Mouse (Mus musculus): Measurements from ENCODE around the gene Milr1. TPM values are rescaled to one million over a fixed set of nuclear protein-coding genes. Genes with fewer than 3 reads are reported as not detected.

The Milr1 gene
- polyA plus RNA-seq, 1 experiment from 2014 or later, result 1.4 TPM

DNA sequence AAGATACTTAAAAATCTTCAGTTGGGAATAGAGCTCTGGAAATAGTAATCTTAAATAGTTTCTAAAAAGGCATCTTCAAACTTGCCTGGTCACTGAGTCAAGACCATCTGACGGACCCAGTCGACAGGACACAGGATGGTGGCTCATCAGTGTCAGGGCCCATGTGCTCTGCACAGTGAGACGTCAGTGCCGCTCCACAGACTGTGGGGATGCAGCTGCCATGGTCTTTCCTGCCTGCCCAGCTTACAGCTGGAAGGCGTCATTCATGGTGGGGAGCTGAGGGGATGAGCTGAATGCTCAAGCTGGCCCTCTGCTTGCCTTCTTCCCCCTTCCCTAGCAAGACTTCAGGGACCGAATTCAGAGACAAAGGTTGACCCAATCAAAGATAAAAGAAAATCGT lies 65.3 kb downstream of the Milr1 start:
- Histone ChIP-seq H3K4me2 (ENCODE audit: low read depth, low read length) (no peak overlapping the region), H3K9ac (ENCODE audit: low read depth, low read length) (no peak overlapping the region), H3K4me3 (ENCODE audit: low read depth, low read length) (no peak overlapping the region), H3K27me3 (replicated peaks; ENCODE audit: control insufficient read depth, insufficient read depth, low read length) (no peaks in the 10 kb centered on the region), H3K27ac (replicated peaks; ENCODE audit: low read depth, low read length) (no peak overlapping the region), H3K9me3 (ENCODE audit: control insufficient read depth, low read length) (no peaks in the 10 kb centered on the region), H3K4me1 (ENCODE audit: control insufficient read depth, insufficient read depth, low read length) (no peaks in the 10 kb centered on the region; the same call in 1 of the 2 replicates), H3K36me3 (ENCODE audit: control insufficient read depth, insufficient read depth, low read length) (peaks cover 94% of the 10 kb centered on the region)
- ATAC-seq (ENCODE audit: low read depth) (peak; percentile 37; the same call in 1 of the 2 replicates), DNase-seq (ENCODE audit: low spot score) (peak; percentile 33)
- WGBS, result 67% methylated on average over 7 of the region's 7 CpGs

DNA sequence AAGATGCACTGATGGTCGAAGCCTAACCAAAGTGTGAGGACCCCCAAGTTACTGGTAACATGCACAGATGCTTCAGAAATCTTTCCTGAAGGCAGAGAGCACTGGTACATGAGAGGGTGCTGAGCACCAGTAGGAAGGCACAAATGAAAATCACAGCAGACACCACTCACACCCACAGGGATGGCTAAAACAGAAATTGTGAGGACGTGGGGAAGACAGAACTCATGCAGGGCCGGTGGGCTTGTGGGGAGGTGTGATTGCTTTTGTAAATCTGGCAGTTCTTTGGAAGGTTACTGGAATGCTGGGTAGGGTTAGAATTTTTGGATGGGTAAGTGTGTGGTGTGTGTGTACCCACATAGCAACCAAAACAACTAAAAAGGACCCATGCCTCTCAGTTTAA lies 66.1 kb downstream of the Milr1 start:
- H3K36me3 ChIP-seq (ENCODE audit: control insufficient read depth, insufficient read depth, low read length), result peaks cover 88% of the 10 kb centered on the region
- whole genome bisulfite sequencing, result 79% methylated on average over 3 of the region's 3 CpGs
- no peak for ATAC-seq (ENCODE audit: low read depth)

DNA sequence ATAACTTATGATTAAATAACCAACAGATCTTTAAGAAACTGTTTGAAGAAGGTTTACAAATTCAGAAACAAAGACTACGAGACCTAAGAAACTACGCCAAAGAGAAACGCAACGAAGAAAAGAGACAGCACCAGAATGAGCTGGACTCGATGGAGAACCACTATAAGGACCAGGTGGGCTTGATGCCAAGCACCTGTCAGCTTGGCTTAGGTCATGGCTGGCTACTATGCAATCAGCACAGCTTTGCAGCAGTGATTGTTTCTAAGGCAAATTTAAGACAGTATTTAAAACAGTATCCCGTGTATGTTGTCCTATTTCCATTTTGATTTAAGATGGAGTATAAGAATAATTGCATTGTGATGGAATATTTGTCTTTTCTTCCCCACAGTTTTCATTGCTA lies 66.8 kb downstream of the Milr1 start:
- H3K4me1 ChIP-seq (ENCODE audit: control insufficient read depth, insufficient read depth, low read length), result no peaks in the 10 kb centered on the region; the same call in 1 of the 2 replicates
- no peak overlapping the region for H3K4me2 ChIP-seq (ENCODE audit: low read depth, low read length)
- WGBS, result 77% methylated on average over 6 of the region's 6 CpGs
- no peak overlapping the region for H3K4me3 ChIP-seq (ENCODE audit: low read depth, low read length)
- H3K9ac ChIP-seq (ENCODE audit: low read depth, low read length), result no peak overlapping the region
- ATAC-seq (ENCODE audit: low read depth), result no peak
- DNase-seq (ENCODE audit: low spot score), result no peak
- H3K36me3 ChIP-seq (ENCODE audit: control insufficient read depth, insufficient read depth, low read length), result peaks cover 88% of the 10 kb centered on the region
- no peak overlapping the region for H3K27ac ChIP-seq (replicated peaks; ENCODE audit: low read depth, low read length)
- H3K9me3 ChIP-seq (ENCODE audit: control insufficient read depth, low read length), result no peaks in the 10 kb centered on the region
- no peaks in the 10 kb centered on the region for H3K27me3 ChIP-seq (replicated peaks; ENCODE audit: control insufficient read depth, insufficient read depth, low read length)

More for the DNA sequence above, 66.1 kb downstream of the Milr1 start:
- no peak for DNase-seq (ENCODE audit: low spot score)
- Histone ChIP-seq H3K9me3 (ENCODE audit: control insufficient read depth, low read length) (no peaks in the 10 kb centered on the region), H3K9ac (ENCODE audit: low read depth, low read length) (no peak overlapping the region), H3K4me3 (ENCODE audit: low read depth, low read length) (no peak overlapping the region), H3K27me3 (replicated peaks; ENCODE audit: control insufficient read depth, insufficient read depth, low read length) (no peaks in the 10 kb centered on the region), H3K4me2 (ENCODE audit: low read depth, low read length) (no peak overlapping the region), H3K4me1 (ENCODE audit: control insufficient read depth, insufficient read depth, low read length) (no peaks in the 10 kb centered on the region; the same call in 1 of the 2 replicates), H3K27ac (replicated peaks; ENCODE audit: low read depth, low read length) (no peak overlapping the region)

DNA sequence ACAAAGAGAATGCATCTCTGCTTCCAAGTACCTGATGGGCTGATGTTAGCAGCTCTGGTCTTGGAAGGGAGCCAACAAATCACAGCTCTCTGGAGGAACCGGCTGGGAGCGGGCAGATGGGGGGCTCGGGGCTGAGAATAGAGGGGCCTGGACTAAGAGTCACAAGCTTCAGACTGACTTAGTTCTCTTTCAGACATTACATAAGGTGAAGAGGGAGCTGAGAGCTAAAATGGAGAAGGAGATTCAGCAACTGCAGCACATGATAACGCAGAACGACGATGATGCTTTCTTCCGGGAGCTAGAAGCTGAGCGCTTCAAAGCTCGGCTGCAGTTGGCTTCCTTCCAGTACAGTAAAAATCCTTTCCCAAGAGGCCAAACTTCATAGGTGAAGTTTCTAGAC lies 67.3 kb downstream of the Milr1 start:
- peak; percentile 76 for DNase-seq (ENCODE audit: low spot score)

More for the DNA sequence above, 67.3 kb downstream of the Milr1 start:
- H3K27me3 ChIP-seq (replicated peaks; ENCODE audit: control insufficient read depth, insufficient read depth, low read length), result no peaks in the 10 kb centered on the region
- WGBS, result 44% methylated on average over 9 of the region's 9 CpGs
- H3K9me3 ChIP-seq (ENCODE audit: control insufficient read depth, low read length), result no peaks in the 10 kb centered on the region
- ATAC-seq (ENCODE audit: low read depth), result peak; percentile 69; the same call in 1 of the 2 replicates
- peaks cover 87% of the 10 kb centered on the region for H3K36me3 ChIP-seq (ENCODE audit: control insufficient read depth, insufficient read depth, low read length)
- no peak overlapping the region for H3K9ac ChIP-seq (ENCODE audit: low read depth, low read length)
- H3K4me2 ChIP-seq (ENCODE audit: low read depth, low read length), result no peak overlapping the region
- H3K4me1 ChIP-seq (ENCODE audit: control insufficient read depth, insufficient read depth, low read length), result no peaks in the 10 kb centered on the region; the same call in 1 of the 2 replicates
- H3K4me3 ChIP-seq (ENCODE audit: low read depth, low read length), result no peak overlapping the region
- H3K27ac ChIP-seq (replicated peaks; ENCODE audit: low read depth, low read length), result no peak overlapping the region; the same call in 1 of the 2 replicates

Small RNA genes lying within 50 kb of the gene (microRNA-seq; reads per million reads assigned to microRNA genes)
- not detected for gene Gm25994 (ENCODE audit: borderline number of aligned reads)
- 6.3 reads per million, percentile 24 among the genes with 10 or more reads in this experiment for gene Mir3064 (ENCODE audit: borderline number of aligned reads)

Other genes starting within 250 kb of the Milr1 start
- gene Tex2, start 137.8 kb upstream of the Milr1 start, polyA plus RNA-seq (2014; fragmentation: Nextera tagmentation; extraction: Ambion mirVana), result 11.0 and 12.0 TPM in 2 replicates
- 46.8 and 48.9 TPM in 2 replicates for gene Pecam1, start 598 bp upstream of the Milr1 start, polyA plus RNA-seq (2014; fragmentation: Nextera tagmentation; extraction: Ambion mirVana)
- 9.8 and 10.2 TPM in 2 replicates for gene Polg2, start 28.3 kb downstream of the Milr1 start, polyA plus RNA-seq (2014; fragmentation: Nextera tagmentation; extraction: Ambion mirVana)
- gene Ddx5, start 38.0 kb downstream of the Milr1 start, polyA plus RNA-seq (2014; fragmentation: Nextera tagmentation; extraction: Ambion mirVana), result 334 and 344 TPM in 2 replicates
- gene Cep95, start 38.0 kb downstream of the Milr1 start, polyA plus RNA-seq (2014; fragmentation: Nextera tagmentation; extraction: Ambion mirVana), result 15.8 and 16.6 TPM in 2 replicates
- 18.1 and 20.7 TPM in 2 replicates for gene Smurf2, start 169.5 kb downstream of the Milr1 start, polyA plus RNA-seq (2014; fragmentation: Nextera tagmentation; extraction: Ambion mirVana)
- 294 and 347 TPM in 2 replicates for gene Kpna2, start 248.3 kb downstream of the Milr1 start, polyA plus RNA-seq (2014; fragmentation: Nextera tagmentation; extraction: Ambion mirVana)